In genomic region chr5:139389676-139390061, GRCm38 (mm10) we compare ENCODE assay signal across 8 mouse cellular contexts. TPM values are rescaled to one million over a fixed set of nuclear protein-coding genes. Genes with fewer than 3 reads are reported as not detected.
DNase-seq lines count a peak whose midpoint lies in the region; ATAC-seq lines count a peak whose summit lies in the region.

No protein-coding gene starts in this region.

- peak overlapping the region; percentile 76 for H3K27ac ChIP-seq in embryonic facial prominence, embryonic 10.5 days (replicated peaks)
- peak overlapping the region; percentile 78 for H3K27ac ChIP-seq in heart, embryonic 12.5 days (ENCODE audit: poor library complexity, severe bottlenecking)
- H3K27ac ChIP-seq in kidney, embryonic 15.5 days, result peak overlapping the region; percentile 85
- peak overlapping the region; percentile 100 for H3K27ac ChIP-seq in liver, embryonic 13.5 days
- H3K27ac ChIP-seq in neural tube, embryonic 14.5 days (ENCODE audit: low read depth, low read length), result peak overlapping the region; percentile 66; the same call in 1 of the 2 replicates

- 0 out of 2 replicates have a peak, but pooled peaks cover 4% of the 10 kb centered on the region for H3K36me3 ChIP-seq in embryonic facial prominence, embryonic 10.5 days (replicated peaks)
- H3K36me3 ChIP-seq in heart, embryonic 12.5 days, result peaks cover 20% of the 10 kb centered on the region
- peaks cover 5% of the 10 kb centered on the region; the same call in 1 of the 2 replicates for H3K36me3 ChIP-seq in kidney, embryonic 15.5 days
- H3K36me3 ChIP-seq in liver, embryonic 13.5 days, result peaks cover 63% of the 10 kb centered on the region
- no peaks in the 10 kb centered on the region for H3K36me3 ChIP-seq in neural tube, embryonic 14.5 days (ENCODE audit: control insufficient read depth, insufficient read depth, low read length)

- ATAC-seq in heart, embryonic 12.5 days (ENCODE audit: insufficient number of reproducible peaks, low FRiP score), result peak; percentile 86
- peak; percentile 75 for ATAC-seq in kidney, embryonic 15.5 days (replicated peaks; ENCODE audit: low FRiP score)
- ATAC-seq in liver, embryonic 13.5 days (ENCODE audit: low read depth), result peak; percentile 87
- ATAC-seq in neural tube, embryonic 14.5 days (ENCODE audit: low read depth), result peak; percentile 36; the same call in 1 of the 2 replicates

- peaks cover 50% of the 10 kb centered on the region for H3K4me1 ChIP-seq in embryonic facial prominence, embryonic 10.5 days
- peaks cover 70% of the 10 kb centered on the region for H3K4me1 ChIP-seq in heart, embryonic 12.5 days (replicated peaks)
- H3K4me1 ChIP-seq in kidney, embryonic 15.5 days, result peaks cover 76% of the 10 kb centered on the region
- peaks cover 98% of the 10 kb centered on the region for H3K4me1 ChIP-seq in liver, embryonic 13.5 days (replicated peaks)
- peaks cover 17% of the 10 kb centered on the region for H3K4me1 ChIP-seq in neural tube, embryonic 14.5 days (ENCODE audit: control insufficient read depth, insufficient read depth, low read length)

- peak overlapping the region; percentile 34 for H3K4me2 ChIP-seq in heart, embryonic 12.5 days
- no peak overlapping the region for H3K4me2 ChIP-seq in kidney, embryonic 15.5 days
- peak overlapping the region; percentile 89 for H3K4me2 ChIP-seq in liver, embryonic 13.5 days
- no peak overlapping the region for H3K4me2 ChIP-seq in neural tube, embryonic 14.5 days (ENCODE audit: low read depth, low read length)

- peak overlapping the region; percentile 4; the same call in 1 of the 2 replicates for H3K9ac ChIP-seq in heart, embryonic 12.5 days
- H3K9ac ChIP-seq in kidney, embryonic 15.5 days, result 0 out of 2 replicates have a peak overlapping the region, but pooled peaks have one; percentile 21
- peak overlapping the region; percentile 97 for H3K9ac ChIP-seq in liver, embryonic 13.5 days
- H3K9ac ChIP-seq in neural tube, embryonic 14.5 days (replicated peaks; ENCODE audit: low read depth, low read length), result no peak overlapping the region

- H3K27me3 ChIP-seq in embryonic facial prominence, embryonic 10.5 days (replicated peaks; ENCODE audit: low read depth, poor library complexity, severe bottlenecking), result no peaks in the 10 kb centered on the region
- H3K27me3 ChIP-seq in heart, embryonic 12.5 days (replicated peaks), result no peaks in the 10 kb centered on the region
- no peaks in the 10 kb centered on the region for H3K27me3 ChIP-seq in kidney, embryonic 15.5 days
- no peaks in the 10 kb centered on the region for H3K27me3 ChIP-seq in liver, embryonic 13.5 days
- H3K27me3 ChIP-seq in neural tube, embryonic 14.5 days (ENCODE audit: control insufficient read depth, insufficient read depth, low read length), result no peaks in the 10 kb centered on the region

- no peak overlapping the region for H3K4me3 ChIP-seq in embryonic facial prominence, embryonic 10.5 days
- H3K4me3 ChIP-seq in heart, embryonic 12.5 days, result 0 out of 2 replicates have a peak overlapping the region, but pooled peaks have one; percentile 2
- H3K4me3 ChIP-seq in kidney, embryonic 15.5 days (replicated peaks), result no peak overlapping the region
- H3K4me3 ChIP-seq in liver, embryonic 13.5 days (replicated peaks), result peak overlapping the region; percentile 76
- H3K4me3 ChIP-seq in neural tube, embryonic 14.5 days (ENCODE audit: low read depth, low read length), result no peak overlapping the region

- DNase-seq in frontal cortex, postnatal 10 days (ENCODE audit: low spot score in 2 of 2), result peak; percentile 43 to 59
- DNase-seq in frontal cortex, postnatal 25 days (ENCODE audit: low spot score in 2 of 2), result no peak
- no peak for DNase-seq in embryonic facial prominence, embryonic 10.5 days (ENCODE audit: low spot score)
- peak; percentile 86 for DNase-seq in liver, embryonic 13.5 days
- no peak for DNase-seq in thymus, adult 18-20 months

- 43% methylated on average over 6 of the region's 6 CpGs for WGBS in embryonic facial prominence, embryonic 10.5 days
- WGBS in heart, embryonic 12.5 days, result 30% methylated on average over 6 of the region's 6 CpGs
- WGBS in kidney, embryonic 15.5 days, result 23% methylated on average over 6 of the region's 6 CpGs
- 2% methylated on average over 6 of the region's 6 CpGs for WGBS in liver, embryonic 13.5 days (ENCODE audit: insufficient replicate concordance)
- 22% methylated on average over 6 of the region's 6 CpGs for WGBS in neural tube, embryonic 14.5 days

- H3K9me3 ChIP-seq in embryonic facial prominence, embryonic 10.5 days, result no peaks in the 10 kb centered on the region
- H3K9me3 ChIP-seq in heart, embryonic 12.5 days (replicated peaks), result no peaks in the 10 kb centered on the region
- H3K9me3 ChIP-seq in kidney, embryonic 15.5 days (replicated peaks), result no peaks in the 10 kb centered on the region
- H3K9me3 ChIP-seq in liver, embryonic 13.5 days (replicated peaks), result no peaks in the 10 kb centered on the region
- H3K9me3 ChIP-seq in neural tube, embryonic 14.5 days (ENCODE audit: control insufficient read depth, low read length), result no peaks in the 10 kb centered on the region

RNA-seq across cellular contexts. Expression of gene Gpr146, which starts 12.2 kb away (rescaled TPM):
- polyA plus RNA-seq in embryonic facial prominence, embryonic 10.5 days (2016; fragmentation: Nextera tagmentation; extraction: Ambion mirVana), result 1.7 and 2.5 TPM in 2 replicates
- polyA plus RNA-seq in heart, embryonic 12.5 days (2016; fragmentation: Nextera tagmentation; extraction: Ambion mirVana), result 8.2 and 8.5 TPM in 2 replicates
- polyA plus RNA-seq in kidney, embryonic 15.5 days (2015; fragmentation: Nextera tagmentation; extraction: Ambion mirVana), result 4.1 and 5.4 TPM in 2 replicates
- 18.8 and 20.2 TPM in 2 replicates for polyA plus RNA-seq in liver, embryonic 13.5 days (2015; fragmentation: Nextera tagmentation; extraction: Ambion mirVana)
- polyA plus RNA-seq in neural tube, embryonic 14.5 days (2014; fragmentation: Nextera tagmentation; extraction: Ambion mirVana), result 1.8 and 2.2 TPM in 2 replicates

RNA-seq across cellular contexts. Expression of gene C130050O18Rik, which starts 15.4 kb away (rescaled TPM):
- 0.16 and 0.26 TPM in 2 replicates for polyA plus RNA-seq in embryonic facial prominence, embryonic 10.5 days (2016; fragmentation: Nextera tagmentation; extraction: Ambion mirVana)
- polyA plus RNA-seq in heart, embryonic 12.5 days (2016; fragmentation: Nextera tagmentation; extraction: Ambion mirVana), result 0.10 and 0.36 TPM in 2 replicates
- 0.60 and 1.2 TPM in 2 replicates for polyA plus RNA-seq in kidney, embryonic 15.5 days (2015; fragmentation: Nextera tagmentation; extraction: Ambion mirVana)
- polyA plus RNA-seq in liver, embryonic 13.5 days (2015; fragmentation: Nextera tagmentation; extraction: Ambion mirVana), result 0.89 and 1.1 TPM in 2 replicates
- polyA plus RNA-seq in neural tube, embryonic 14.5 days (2014; fragmentation: Nextera tagmentation; extraction: Ambion mirVana), result 0.17 and 0.23 TPM in 2 replicates

RNA-seq across cellular contexts. Expression of gene Gper1, which starts 33.3 kb away (rescaled TPM):
- polyA plus RNA-seq in embryonic facial prominence, embryonic 10.5 days (2016; fragmentation: Nextera tagmentation; extraction: Ambion mirVana), result 0.33 and 0.46 TPM in 2 replicates
- 0.79 and 0.96 TPM in 2 replicates for polyA plus RNA-seq in heart, embryonic 12.5 days (2016; fragmentation: Nextera tagmentation; extraction: Ambion mirVana)
- polyA plus RNA-seq in kidney, embryonic 15.5 days (2015; fragmentation: Nextera tagmentation; extraction: Ambion mirVana), result 5.1 and 5.7 TPM in 2 replicates
- polyA plus RNA-seq in liver, embryonic 13.5 days (2015; fragmentation: Nextera tagmentation; extraction: Ambion mirVana), result 0.17 and 0.31 TPM in 2 replicates
- polyA plus RNA-seq in neural tube, embryonic 14.5 days (2014; fragmentation: Nextera tagmentation; extraction: Ambion mirVana), result 6.2 and 9.5 TPM in 2 replicates

RNA-seq across cellular contexts. Expression of gene Cyp2w1, which starts 37.3 kb away (rescaled TPM):
- polyA plus RNA-seq in embryonic facial prominence, embryonic 10.5 days (2016; fragmentation: Nextera tagmentation; extraction: Ambion mirVana), result not detected in 2 replicates
- polyA plus RNA-seq in heart, embryonic 12.5 days (2016; fragmentation: Nextera tagmentation; extraction: Ambion mirVana), result not detected in 2 replicates
- 0.16 and 0.60 TPM in 2 replicates for polyA plus RNA-seq in kidney, embryonic 15.5 days (2015; fragmentation: Nextera tagmentation; extraction: Ambion mirVana)
- not detected in 2 replicates for polyA plus RNA-seq in liver, embryonic 13.5 days (2015; fragmentation: Nextera tagmentation; extraction: Ambion mirVana)
- polyA plus RNA-seq in neural tube, embryonic 14.5 days (2014; fragmentation: Nextera tagmentation; extraction: Ambion mirVana), result not detected in 2 replicates

RNA-seq across cellular contexts. Expression of gene Cox19, which starts 38.5 kb away (rescaled TPM):
- polyA plus RNA-seq in embryonic facial prominence, embryonic 10.5 days (2016; fragmentation: Nextera tagmentation; extraction: Ambion mirVana), result 116 and 122 TPM in 2 replicates
- polyA plus RNA-seq in heart, embryonic 12.5 days (2016; fragmentation: Nextera tagmentation; extraction: Ambion mirVana), result 66.2 and 72.6 TPM in 2 replicates
- 96.2 and 102 TPM in 2 replicates for polyA plus RNA-seq in kidney, embryonic 15.5 days (2015; fragmentation: Nextera tagmentation; extraction: Ambion mirVana)
- 68.5 and 72.3 TPM in 2 replicates for polyA plus RNA-seq in liver, embryonic 13.5 days (2015; fragmentation: Nextera tagmentation; extraction: Ambion mirVana)
- polyA plus RNA-seq in neural tube, embryonic 14.5 days (2014; fragmentation: Nextera tagmentation; extraction: Ambion mirVana), result 108 and 113 TPM in 2 replicates

Comparison
In these comparisons a context has a peak if more than half of its experiments do, and no peak if none do; other contexts are left out.
1. DNase-seq: peak in frontal cortex, postnatal 10 days (2 of 2) and liver, embryonic 13.5 days (single experiment); none in frontal cortex, postnatal 25 days (0 of 2), embryonic facial prominence, embryonic 10.5 days (single experiment) and thymus, adult 18-20 months (0 of 2).
2. H3K4me3 ChIP-seq: peak in heart, embryonic 12.5 days (single experiment) and liver, embryonic 13.5 days (single experiment); none in embryonic facial prominence, embryonic 10.5 days (single experiment), kidney, embryonic 15.5 days (single experiment) and neural tube, embryonic 14.5 days (single experiment).
3. ATAC-seq: peak in every context shown above with its lines; median percentile 87 in liver, embryonic 13.5 days; 86 in heart, embryonic 12.5 days; 75 in kidney, embryonic 15.5 days; 36 in neural tube, embryonic 14.5 days.
4. H3K4me2 ChIP-seq: peak in heart, embryonic 12.5 days (single experiment) and liver, embryonic 13.5 days (single experiment); none in kidney, embryonic 15.5 days (single experiment) and neural tube, embryonic 14.5 days (single experiment).
5. Peak in every context shown above with its lines, with median percentiles within 50 percentile points of each other: H3K27ac ChIP-seq.